Mouse (Mus musculus) megakaryocyte, embryonic 14.5 days (primary cell): ENCODE measurements around the gene Rbms3.

Source experiments
- FLI1 ChIP-seq: IDR thresholded peaks from 2 replicates; pipeline ENCODE4 v1.6.1; 2012; ENCODE audit warnings: low read length, inconsistent platforms, mixed read lengths
- GATA1 ChIP-seq: IDR thresholded peaks from 3 replicates; pipeline ENCODE4 v1.6.1; 2012; ENCODE audit warnings: mixed read lengths, low read length, inconsistent platforms, borderline replicate concordance

GRCm38 (mm10) chr9:117188406-117188805, 441.3 kb downstream of the Rbms3 start:
- TF ChIP-seq GATA1 (no peak), FLI1 (no peak)
